Comparison of ENCODE assay signal across 8 mouse cellular contexts in the genomic region with DNA sequence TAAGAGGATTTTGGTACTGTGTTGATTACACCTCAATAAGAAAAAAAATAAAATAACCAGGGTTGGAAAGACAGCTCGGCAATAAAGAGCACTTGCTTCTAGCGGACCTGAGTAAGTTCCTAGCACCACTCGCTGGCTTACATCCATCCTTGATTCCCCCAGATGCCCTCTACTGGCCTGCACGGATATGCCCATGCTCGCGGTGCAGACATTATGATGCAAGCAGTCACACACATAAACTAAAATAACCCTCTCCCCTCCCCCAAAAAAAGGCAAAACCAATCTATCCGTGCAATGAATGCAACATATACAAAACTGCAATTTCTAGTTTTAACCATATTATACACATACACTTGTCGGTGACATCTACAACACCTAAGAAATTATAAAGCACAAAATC. TPM values are rescaled to one million over a fixed set of nuclear protein-coding genes. Genes with fewer than 3 reads are reported as not detected.
A peak's percentile ranks its signal among the peaks of the same experiment; 100 is the strongest.
DNase-seq lines count a peak whose midpoint lies in the region; ATAC-seq and TF ChIP-seq lines count a peak whose summit lies in the region.

No protein-coding gene starts in this region.

- TF ChIP-seq EP300 in liver, embryonic 14.5 days (IDR thresholded peaks at IDR 0.05; ENCODE audit: low read depth), result no peak

- intact Hi-C loops in gastrocnemius, postnatal 36 days (cut with DNase I), result no loop called here

- no peaks in the 10 kb centered on the region for H3K36me3 ChIP-seq in kidney, embryonic 15.5 days
- no peaks in the 10 kb centered on the region for H3K36me3 ChIP-seq in forebrain, embryonic 14.5 days (ENCODE audit: control insufficient read depth, insufficient read depth, low read length)
- H3K36me3 ChIP-seq in liver, embryonic 14.5 days (replicated peaks; ENCODE audit: control insufficient read depth, insufficient read depth, low read depth), result no peaks in the 10 kb centered on the region; the same call in 1 of the 2 replicates

- 81% methylated on average over 8 of the region's 8 CpGs for WGBS in kidney, embryonic 15.5 days
- 87% methylated on average over 8 of the region's 8 CpGs for WGBS in forebrain, embryonic 14.5 days
- WGBS in liver, embryonic 14.5 days (ENCODE audit: insufficient replicate concordance), result 70% methylated on average over 8 of the region's 8 CpGs

- peak overlapping the region; percentile 79 for H3K4me2 ChIP-seq in kidney, embryonic 15.5 days
- peak overlapping the region; percentile 64 for H3K4me2 ChIP-seq in forebrain, embryonic 14.5 days (ENCODE audit: low read length)
- peak overlapping the region; percentile 96 for H3K4me2 ChIP-seq in liver, embryonic 14.5 days (ENCODE audit: low read depth)

- H3K27ac ChIP-seq in kidney, embryonic 15.5 days, result peak overlapping the region; percentile 92; the same call in 1 of the 2 replicates
- H3K27ac ChIP-seq in forebrain, embryonic 14.5 days (ENCODE audit: low read depth, low read length), result no peak overlapping the region
- H3K27ac ChIP-seq in liver, embryonic 14.5 days, result peak overlapping the region; percentile 84

- no peaks in the 10 kb centered on the region for H3K27me3 ChIP-seq in kidney, embryonic 15.5 days
- no peaks in the 10 kb centered on the region for H3K27me3 ChIP-seq in forebrain, embryonic 14.5 days (replicated peaks; ENCODE audit: control insufficient read depth, insufficient read depth, low read length)
- H3K27me3 ChIP-seq in liver, embryonic 14.5 days (ENCODE audit: control insufficient read depth, insufficient read depth, low read length), result no peaks in the 10 kb centered on the region; the same call in 1 of the 2 replicates

- H3K9ac ChIP-seq in kidney, embryonic 15.5 days, result 0 out of 2 replicates have a peak overlapping the region, but pooled peaks have one; percentile 87
- peak overlapping the region; percentile 87 for H3K9ac ChIP-seq in forebrain, embryonic 14.5 days (ENCODE audit: low read length)
- H3K9ac ChIP-seq in liver, embryonic 14.5 days (replicated peaks), result peak overlapping the region; percentile 95

- H3K4me3 ChIP-seq in kidney, embryonic 15.5 days (replicated peaks), result peak overlapping the region; percentile 86
- peak overlapping the region; percentile 85 for H3K4me3 ChIP-seq in forebrain, embryonic 14.5 days (ENCODE audit: low read depth, low read length)
- peak overlapping the region; percentile 79 to 83 for H3K4me3 ChIP-seq in liver, embryonic 14.5 days (ENCODE audit: insufficient read depth in 1 of 2, low read depth in 2 of 2, low read length in 2 of 2)

- ATAC-seq in kidney, embryonic 15.5 days (replicated peaks; ENCODE audit: low FRiP score), result no peak
- no peak for ATAC-seq in forebrain, embryonic 14.5 days
- ATAC-seq in liver, embryonic 14.5 days (ENCODE audit: insufficient read depth), result no peak

- peak; percentile 58 for TF ChIP-seq CTCF in liver, embryonic 14.5 days (IDR thresholded peaks at IDR 0.05; ENCODE audit: low read depth)

- no peak for DNase-seq in kidney, adult 11 months
- peak; percentile 52 for DNase-seq in MN1 (ENCODE audit: low spot score)
- DNase-seq in forebrain, embryonic 14.5 days (ENCODE audit: low spot score), result peak; percentile 4
- DNase-seq in liver, embryonic 14.5 days (ENCODE audit: low read depth in 3 of 3, low spot score in 3 of 3), result peak in 2 of 3 experiments; percentile 7 to 18
- no peak for DNase-seq in ovary, postnatal 36 days (ENCODE audit: low spot score)
- no peak for DNase-seq in natural killer cell, adult 2 months (ENCODE audit: low spot score in 2 of 2)
- no peak for DNase-seq in gastrocnemius, postnatal 36 days

- no peaks in the 10 kb centered on the region for H3K9me3 ChIP-seq in kidney, embryonic 15.5 days (replicated peaks)
- H3K9me3 ChIP-seq in forebrain, embryonic 14.5 days (replicated peaks; ENCODE audit: control insufficient read depth, low read length), result no peaks in the 10 kb centered on the region
- no peaks in the 10 kb centered on the region for H3K9me3 ChIP-seq in liver, embryonic 14.5 days (ENCODE audit: control insufficient read depth, low read length)

- H3K4me1 ChIP-seq in kidney, embryonic 15.5 days, result peaks cover 12% of the 10 kb centered on the region; the same call in 1 of the 2 replicates
- peaks cover 4% of the 10 kb centered on the region; the same call in 1 of the 2 replicates for H3K4me1 ChIP-seq in forebrain, embryonic 14.5 days (ENCODE audit: control insufficient read depth, insufficient read depth, low read length)
- H3K4me1 ChIP-seq in liver, embryonic 14.5 days (replicated peaks; ENCODE audit: control insufficient read depth in 2 of 2, insufficient read depth in 2 of 2, low read length in 1 of 2), result peaks cover 15 to 17% of the 10 kb centered on the region in 2 experiments

RNA-seq across cellular contexts. Expression of a gene that starts 0.9 kb away (rescaled TPM):
- 21.6 and 22.0 TPM in 2 replicates for polyA plus RNA-seq in kidney, embryonic 15.5 days (2015; fragmentation: Nextera tagmentation; extraction: Ambion mirVana)
- 18.9 and 20.0 TPM in 2 replicates for polyA plus RNA-seq in forebrain, embryonic 14.5 days (2014; fragmentation: Nextera tagmentation; extraction: Ambion mirVana)
- 3.9 and 6.1 TPM in 2 replicates for polyA plus RNA-seq in liver, embryonic 14.5 days (2012; rRNA removed)
- 13.9 and 15.6 TPM in 2 replicates for polyA plus RNA-seq in liver, embryonic 14.5 days (2014; fragmentation: Nextera tagmentation; extraction: Ambion mirVana)
- 1 to 10 TPM; 4.6 to 5.2 TPM for total RNA-seq in gastrocnemius, postnatal 36 days (2021)

Comparison
In these comparisons a context has a peak if more than half of its experiments do, and no peak if none do; other contexts are left out.
1. DNase-seq: peak in MN1 (single experiment), forebrain, embryonic 14.5 days (single experiment) and liver, embryonic 14.5 days (2 of 3); none in kidney, adult 11 months (single experiment), ovary, postnatal 36 days (single experiment), natural killer cell, adult 2 months (0 of 2) and gastrocnemius, postnatal 36 days (0 of 2).
2. Peak in every context shown above with its lines, with median percentiles within 50 percentile points of each other: H3K4me2 ChIP-seq, H3K4me3 ChIP-seq and H3K9ac ChIP-seq.